Mouse (Mus musculus) cerebellum, adult 8-10 months (tissue): ENCODE data around the gene Prkg1.
A peak's percentile ranks its signal among the peaks of the same experiment; 100 is the strongest.

Experiments used
- DNase-seq: peaks from one replicate; pipeline ENCODE4 v3.0.0; 2022

The Prkg1 gene

GRCm38 (mm10) chr19:31764801-31765340 is at the start of gene Prkg1:
Gene Prkg1, minus strand, starts transcription at chr19:31765033.
- no peak for DNase-seq

GRCm38 (mm10) chr19:31813087-31813486 is 48.3 kb upstream of the Prkg1 start:
- DNase-seq, result no peak

DNA sequence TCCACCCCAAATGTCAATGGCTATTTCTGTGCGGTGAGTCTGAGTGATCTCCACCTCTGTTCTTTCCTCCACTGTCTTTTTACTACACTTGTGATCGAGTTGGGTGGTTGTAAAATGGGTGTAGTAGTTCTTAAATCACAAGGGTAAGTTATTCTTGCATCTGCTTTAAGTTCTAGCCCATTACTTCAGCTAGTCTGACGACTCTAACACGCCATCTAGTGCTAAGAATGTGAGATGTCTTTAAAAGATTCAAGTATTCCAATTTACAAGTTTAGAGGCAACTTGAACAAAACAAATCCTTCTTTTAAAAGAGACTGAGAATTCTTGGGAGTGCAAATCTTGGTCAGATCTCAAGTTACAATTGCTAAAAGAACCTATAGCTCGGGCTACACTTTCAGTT is 46.5 kb upstream of the Prkg1 start:
- no peak for DNase-seq

- no peak for DNase-seq
Measured at GRCm38 (mm10) chr19:31805391-31805790, 40.6 kb upstream of the Prkg1 start.

DNA sequence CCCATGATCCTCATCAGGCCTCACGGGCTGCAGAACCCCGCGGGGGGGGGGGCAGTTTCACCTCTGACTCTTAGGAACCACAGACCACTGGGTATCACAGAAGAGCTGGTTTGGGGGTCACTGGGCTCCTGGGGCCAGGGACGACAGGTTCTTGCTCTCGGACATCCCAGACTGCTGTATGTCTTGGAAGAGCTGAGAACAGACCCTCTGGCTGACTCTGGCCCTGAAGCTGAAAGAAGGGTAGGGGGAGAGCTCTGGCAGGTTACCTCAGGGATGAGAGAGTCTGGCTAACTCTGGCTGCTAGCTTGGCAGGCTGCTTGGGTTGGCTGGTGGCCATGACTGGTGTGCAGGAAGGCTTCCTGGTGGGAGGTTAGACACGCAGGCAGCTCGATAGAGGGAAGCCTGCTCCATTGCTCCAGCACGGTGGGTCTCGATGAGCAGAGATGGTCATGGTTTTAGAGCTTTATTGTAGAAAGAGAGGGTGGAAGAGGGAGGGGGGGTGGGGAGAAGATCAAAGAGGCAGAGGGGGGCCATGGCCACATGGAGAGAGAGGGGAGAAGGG is 30.7 kb upstream of the Prkg1 start:
- DNase-seq, result no peak

DNA sequence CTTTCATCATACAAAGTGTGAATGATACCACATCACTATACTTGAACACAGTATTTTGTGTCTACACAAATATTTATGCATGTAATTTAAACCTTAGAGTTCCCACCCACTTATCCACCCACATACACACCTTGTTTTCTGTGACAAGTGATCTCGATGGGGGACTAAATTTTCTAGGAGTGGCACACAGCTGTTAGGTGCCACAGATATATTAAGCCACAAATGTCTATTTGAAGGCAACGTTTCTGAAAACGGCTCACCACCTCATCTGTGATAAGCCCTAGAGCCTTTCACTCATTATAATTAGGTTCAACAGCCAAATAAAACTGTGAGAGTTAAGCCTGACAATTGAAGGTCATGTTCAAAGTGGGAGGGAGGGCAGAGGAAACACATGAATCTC is 26.9 kb upstream of the Prkg1 start:
- DNase-seq, result no peak

DNA sequence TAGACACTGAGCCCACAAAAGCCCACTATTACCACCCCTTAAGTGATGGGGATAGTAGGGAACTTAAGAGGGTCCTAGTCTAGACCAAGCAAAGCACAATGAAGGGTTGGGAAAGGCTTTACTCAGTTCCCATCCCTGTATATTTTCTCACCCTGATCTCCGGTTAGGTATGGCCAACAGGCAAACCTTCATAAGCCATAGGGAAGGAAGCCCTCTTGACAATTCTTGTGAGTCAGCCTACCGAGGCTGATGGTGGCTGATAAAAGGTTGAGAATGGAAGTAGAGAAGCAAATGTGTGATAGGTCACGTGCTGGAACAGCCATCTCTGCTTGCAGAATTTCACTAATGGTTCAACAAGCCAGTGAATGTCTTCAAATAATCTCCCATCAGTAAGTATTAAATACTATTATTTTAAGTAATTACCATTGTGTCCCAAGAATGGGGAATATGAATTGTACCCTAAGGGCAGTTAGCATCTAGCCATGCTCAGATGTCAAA is 16.7 kb upstream of the Prkg1 start:
- DNase-seq, result no peak

DNA sequence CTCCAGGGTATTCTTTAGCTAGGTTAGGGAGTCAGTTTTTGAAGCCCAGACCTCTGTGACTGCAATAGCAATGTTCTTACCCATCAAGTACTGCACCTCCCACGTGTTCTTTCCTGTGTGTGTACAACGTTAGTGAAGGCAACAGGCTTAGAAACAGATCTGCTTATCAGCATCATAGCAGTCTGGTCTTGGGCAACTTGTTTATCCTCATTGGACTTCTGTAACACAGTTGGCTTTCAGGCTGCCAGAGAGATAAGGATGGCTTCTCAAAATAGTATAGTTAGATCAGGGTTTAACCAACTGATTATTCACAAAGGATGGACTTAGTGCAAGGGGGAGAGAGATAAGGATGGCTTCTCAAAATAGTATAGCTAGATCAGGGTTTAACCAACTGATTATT is 16.2 kb upstream of the Prkg1 start:
- DNase-seq, result no peak

DNA sequence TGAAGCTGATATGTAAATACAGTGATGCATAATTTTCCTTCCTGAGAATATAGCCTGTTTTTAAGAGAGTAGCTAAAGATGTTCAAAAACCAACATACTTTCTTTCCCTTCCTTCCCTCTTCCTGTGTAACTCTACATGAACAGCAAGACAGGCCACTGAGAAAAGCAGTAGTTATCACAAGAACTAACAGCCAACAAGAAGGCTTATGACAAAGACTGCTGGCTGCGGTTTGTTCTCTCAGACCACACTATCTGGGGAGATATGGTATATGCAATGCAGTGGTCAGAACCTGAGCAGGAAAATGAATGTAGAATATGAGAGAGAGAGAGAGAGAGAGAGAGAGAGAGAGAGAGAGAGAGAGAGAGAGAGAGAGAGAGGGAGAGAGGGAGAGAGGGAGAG is 15.4 kb upstream of the Prkg1 start:
- DNase-seq, result no peak

- DNase-seq, result no peak
Measured at GRCm38 (mm10) chr19:31779021-31779420, 14.2 kb upstream of the Prkg1 start.

DNA sequence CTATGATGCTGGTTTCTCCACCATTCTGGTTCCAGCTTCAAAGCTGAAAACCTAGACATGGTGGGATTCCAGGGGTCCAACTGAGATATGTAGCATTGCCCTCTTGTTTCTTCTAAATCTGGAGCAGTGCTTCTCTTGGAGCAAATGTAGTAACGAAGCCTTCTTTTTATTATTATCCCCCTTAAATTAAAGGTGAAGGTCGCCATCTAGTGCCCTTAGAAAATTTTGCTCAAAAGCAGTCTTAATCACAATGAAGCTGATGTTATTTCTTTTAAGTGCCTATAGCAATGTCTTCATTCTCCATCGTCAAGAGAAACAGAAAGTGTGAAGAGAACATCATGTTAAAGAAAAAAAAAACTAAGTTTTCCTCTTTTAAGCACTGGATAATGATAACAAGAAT is 2.2 kb upstream of the Prkg1 start:
- no peak for DNase-seq

GRCm38 (mm10) chr19:31765451-31765850 is 618 bp upstream of the Prkg1 start:
- no peak for DNase-seq

- no peak for DNase-seq
Measured at GRCm38 (mm10) chr19:31763951-31764800, 657 bp downstream of the Prkg1 start.

GRCm38 (mm10) chr19:31763246-31763821 is 1.5 kb downstream of the Prkg1 start:
- no peak for DNase-seq

GRCm38 (mm10) chr19:31762411-31763245 is 2.2 kb downstream of the Prkg1 start:
- no peak for DNase-seq

GRCm38 (mm10) chr19:31759855-31760254 is 5.0 kb downstream of the Prkg1 start:
- no peak for DNase-seq

DNA sequence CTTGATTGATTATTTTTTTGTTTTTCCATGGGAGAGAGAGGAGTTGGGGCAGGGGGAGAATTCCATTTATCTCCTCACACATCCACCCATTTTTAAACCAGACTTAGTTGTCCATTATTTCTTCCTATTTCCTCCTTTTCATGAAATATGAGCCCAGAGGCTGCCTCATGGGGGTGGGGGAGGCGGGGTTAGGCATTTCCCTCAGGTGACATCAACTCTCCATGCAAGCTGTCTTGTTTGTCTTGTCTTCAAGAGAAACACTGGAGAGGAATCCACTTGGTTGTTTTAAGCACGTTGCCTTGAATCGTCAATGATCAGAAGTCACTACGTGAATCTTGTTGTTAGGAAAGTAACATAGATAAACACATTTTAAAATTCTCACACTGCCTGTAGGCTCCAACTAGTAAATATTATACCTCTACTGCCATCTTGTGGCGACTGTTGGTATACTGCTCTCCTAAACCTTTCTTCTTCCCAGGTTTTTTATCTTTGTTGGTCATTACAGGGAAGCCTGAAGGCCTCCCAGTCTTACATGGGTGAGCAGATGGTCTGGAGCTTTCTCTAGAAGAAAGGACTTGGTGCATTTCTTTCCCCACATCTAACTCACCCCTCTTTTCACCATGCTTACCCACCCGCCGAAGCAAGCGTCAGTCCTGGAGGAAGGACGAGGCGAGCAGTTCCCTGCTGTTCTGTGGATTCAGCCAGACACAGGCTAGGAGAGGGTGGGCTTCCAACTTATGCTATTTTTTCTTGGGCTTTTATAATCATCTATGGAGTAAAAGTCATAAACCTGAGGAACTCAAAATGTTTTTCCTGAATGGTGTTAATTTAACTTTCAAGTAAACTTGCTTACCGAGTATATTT is 8.7 kb downstream of the Prkg1 start:
- peak; percentile 34 for DNase-seq

- no peak for DNase-seq
Measured at GRCm38 (mm10) chr19:31754642-31755287, 10.1 kb downstream of the Prkg1 start.

- DNase-seq, result no peak
Measured at GRCm38 (mm10) chr19:31750976-31751676, 13.7 kb downstream of the Prkg1 start.

- no peak for DNase-seq
Measured at GRCm38 (mm10) chr19:31746635-31747034, 18.2 kb downstream of the Prkg1 start.
